Mouse (Mus musculus): Measurements from ENCODE around the gene C87436.

C87436 gene

GRCm38 (mm10) chr6:86508736-86509135, 70.6 kb downstream of the C87436 start:
- no peak for TF ChIP-seq GATA4 (IDR thresholded peaks at IDR 0.05; ENCODE audit: insufficient replicate concordance, low read length)

GRCm38 (mm10) chr6:86509194-86509865, 71.2 kb downstream of the C87436 start:
- TF ChIP-seq GATA4 (IDR thresholded peaks at IDR 0.05; ENCODE audit: insufficient replicate concordance, low read length) = no peak

- peak; percentile 75; the same call in 1 of the 2 replicates for TF ChIP-seq GATA4 (IDR thresholded peaks at IDR 0.05; ENCODE audit: insufficient replicate concordance, low read length)
These were observed 71.7 kb downstream of the C87436 start for GRCm38 (mm10) chr6:86509866-86510200.

- no peak for TF ChIP-seq GATA4 (IDR thresholded peaks at IDR 0.05; ENCODE audit: insufficient replicate concordance, low read length)
These were observed 72.8 kb downstream of the C87436 start for GRCm38 (mm10) chr6:86510979-86511378.

- no peak for TF ChIP-seq GATA4 (IDR thresholded peaks at IDR 0.05; ENCODE audit: insufficient replicate concordance, low read length)
These were observed 75.1 kb downstream of the C87436 start for GRCm38 (mm10) chr6:86513296-86513695.

- 0 out of 2 replicates have a peak, but pooled peaks have one; percentile 11 for TF ChIP-seq GATA4 (IDR thresholded peaks at IDR 0.05; ENCODE audit: insufficient replicate concordance, low read length)
These were observed 77.8 kb downstream of the C87436 start for GRCm38 (mm10) chr6:86516021-86516420.

- no peak for TF ChIP-seq GATA4 (IDR thresholded peaks at IDR 0.05; ENCODE audit: insufficient replicate concordance, low read length)
These were observed 81.7 kb downstream of the C87436 start for GRCm38 (mm10) chr6:86519767-86520345.

GRCm38 (mm10) chr6:86522001-86522911, 84.1 kb downstream of the C87436 start:
- no peak for TF ChIP-seq GATA4 (IDR thresholded peaks at IDR 0.05; ENCODE audit: insufficient replicate concordance, low read length)

Data from liver, adult (tissue).